Mouse (Mus musculus) neutrophil, adult 5-6 weeks (primary cell): Measurements from ENCODE around the gene Ttll5. TPM values are rescaled to one million over a fixed set of nuclear protein-coding genes. Genes with fewer than 3 reads are reported as not detected.

ENCODE experiments used
- ATAC-seq: fragments of 151-379, 151-347 bp; 2 replicates; pipeline ENCODE4 v1.8.0; 2017; ENCODE audit warnings: mild to moderate bottlenecking, moderate TSS enrichment; ENCODE audit not compliant: insufficient number of reproducible peaks, poor library complexity, low FRiP score, severe bottlenecking; ENCODE audit errors: extremely low read depth
- total RNA-seq: library from RNA; stranded (forward); fragments of 200-1000 nt; gene quantifications from 2 replicates; pipeline ENCODE4 v1.2.3, GENCODE M21; 2017

Gene Ttll5
- total RNA-seq, result 17.6 and 28.7 TPM in 2 replicates

GRCm38 (mm10) chr12:85824438-85825264 lies at the start of gene Ttll5, which contains the start of gene Erg28:
Gene Ttll5 (plus strand): TSS chr12:85824659.
Gene Erg28 (minus strand): TSS chr12:85824550.
- peak; percentile 92 for ATAC-seq

DNA sequence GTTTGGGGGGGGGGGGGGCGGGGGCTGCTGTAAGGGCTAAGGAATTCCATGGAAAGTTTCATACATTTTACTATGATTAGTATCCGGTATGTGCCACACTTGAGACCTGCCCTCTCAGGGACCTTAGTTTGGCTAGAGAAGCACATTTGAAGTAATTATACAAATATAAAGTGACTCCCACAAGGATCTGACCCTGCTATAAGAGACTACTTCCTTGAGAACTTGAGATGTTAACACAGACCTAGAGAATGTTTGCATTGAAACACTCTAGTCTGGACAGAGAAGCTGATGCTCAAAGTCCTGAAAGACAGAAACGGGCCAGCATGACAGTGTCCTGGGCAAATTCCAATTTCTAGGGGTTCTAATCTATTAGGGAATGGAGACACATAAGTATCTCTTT lies 45.5 kb upstream of the Ttll5 start:
- no peak for ATAC-seq

GRCm38 (mm10) chr12:85779707-85780106 lies 44.8 kb upstream of the Ttll5 start:
- no peak for ATAC-seq

- ATAC-seq, result no peak
Measured at GRCm38 (mm10) chr12:85781606-85782005, 42.9 kb upstream of the Ttll5 start.

GRCm38 (mm10) chr12:85784916-85785815 lies 39.3 kb upstream of the Ttll5 start:
- no peak for ATAC-seq

DNA sequence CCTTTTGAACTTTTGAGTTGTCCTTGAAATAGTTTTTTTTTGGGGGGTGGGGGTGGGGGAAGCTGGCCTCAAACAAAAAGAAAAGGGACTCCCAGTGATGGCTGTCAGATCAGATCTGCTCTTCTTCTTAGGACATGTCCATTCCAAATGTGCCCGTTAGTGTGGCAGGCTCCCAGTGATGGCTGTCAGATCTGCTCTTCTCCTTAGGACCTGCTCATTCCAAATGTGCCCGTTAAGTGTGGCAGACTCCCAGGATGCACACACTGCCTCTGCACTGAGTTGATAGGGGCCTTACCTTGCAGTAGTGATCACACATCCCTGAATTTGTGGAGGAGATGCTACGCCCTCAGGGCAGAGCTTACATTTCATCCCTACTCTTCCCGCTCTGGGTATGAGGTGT lies 32.3 kb upstream of the Ttll5 start:
- ATAC-seq, result no peak

DNA sequence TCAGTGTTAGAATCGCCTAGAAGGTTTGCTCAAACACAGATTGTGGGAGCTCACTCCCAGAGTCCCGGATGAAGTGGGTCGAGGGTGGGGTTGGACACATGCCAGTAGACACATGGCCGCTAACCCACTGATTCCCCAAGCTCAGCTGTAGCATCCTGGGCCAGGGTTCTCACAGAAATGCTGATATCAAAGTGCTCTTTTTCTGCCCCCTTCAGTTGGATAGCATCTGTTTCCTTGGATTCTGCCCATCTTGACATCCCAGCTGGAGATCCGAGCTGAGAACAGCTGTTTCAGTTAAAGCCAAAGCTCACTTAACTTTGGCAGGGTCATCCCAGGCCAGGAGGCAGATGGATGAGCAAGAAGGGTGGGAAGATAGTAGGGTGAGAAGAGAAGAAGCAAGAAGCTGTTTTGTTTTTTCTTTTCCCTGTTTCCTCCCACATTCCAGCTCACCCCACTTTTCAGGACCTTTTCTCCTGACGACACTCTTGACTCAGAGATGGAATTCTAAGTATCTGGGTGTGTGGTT lies 31.6 kb upstream of the Ttll5 start:
- ATAC-seq, result no peak

DNA sequence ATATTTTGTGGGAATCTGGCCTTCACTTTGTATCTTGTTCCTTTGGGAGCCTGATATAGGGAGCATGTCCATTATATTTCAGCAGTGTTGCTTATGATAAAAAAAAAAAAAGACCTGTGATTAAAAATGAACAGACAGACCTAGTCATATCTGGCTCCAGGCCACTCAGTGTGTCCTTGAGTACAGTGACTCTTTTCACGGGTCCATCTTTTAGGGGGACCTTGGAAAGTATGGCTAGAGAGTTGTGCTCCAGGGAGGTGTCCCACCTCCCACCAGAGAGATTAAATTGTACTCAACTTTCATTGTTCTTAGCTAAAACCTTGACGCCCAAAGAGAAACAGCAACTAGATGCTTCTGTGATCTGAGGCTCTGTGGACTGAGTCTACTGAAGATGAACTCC lies 30.4 kb upstream of the Ttll5 start:
- no peak for ATAC-seq

GRCm38 (mm10) chr12:85795551-85795950 lies 28.9 kb upstream of the Ttll5 start:
- ATAC-seq, result no peak

DNA sequence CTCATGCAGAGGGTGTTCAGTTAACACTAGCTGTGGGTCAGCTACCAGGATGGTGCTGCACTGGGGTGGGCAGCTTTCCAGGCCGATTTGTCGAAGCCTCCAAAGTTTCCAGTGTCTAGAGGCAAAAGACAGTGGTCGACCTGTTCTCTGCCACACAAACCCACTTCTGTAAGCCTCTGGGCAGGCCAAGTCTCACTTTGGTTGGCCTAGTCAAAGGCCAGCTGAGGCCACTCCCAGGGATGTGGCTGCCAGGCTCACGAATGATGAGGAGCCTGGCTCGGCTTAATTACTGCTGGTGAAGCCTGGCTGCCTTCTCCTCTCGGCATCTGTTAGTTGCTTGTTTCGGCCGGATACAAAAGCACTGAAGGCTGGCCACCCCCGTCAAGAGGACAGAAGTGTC lies 24.4 kb upstream of the Ttll5 start:
- no peak for ATAC-seq

- ATAC-seq, result no peak
Measured at GRCm38 (mm10) chr12:85809726-85810125, 14.7 kb upstream of the Ttll5 start.

- no peak for ATAC-seq
Measured at GRCm38 (mm10) chr12:85810959-85811358, 13.5 kb upstream of the Ttll5 start.

- ATAC-seq, result no peak
Measured at GRCm38 (mm10) chr12:85811676-85812075, 12.8 kb upstream of the Ttll5 start.

- ATAC-seq, result no peak
Measured at GRCm38 (mm10) chr12:85813599-85813998, 10.9 kb upstream of the Ttll5 start.

DNA sequence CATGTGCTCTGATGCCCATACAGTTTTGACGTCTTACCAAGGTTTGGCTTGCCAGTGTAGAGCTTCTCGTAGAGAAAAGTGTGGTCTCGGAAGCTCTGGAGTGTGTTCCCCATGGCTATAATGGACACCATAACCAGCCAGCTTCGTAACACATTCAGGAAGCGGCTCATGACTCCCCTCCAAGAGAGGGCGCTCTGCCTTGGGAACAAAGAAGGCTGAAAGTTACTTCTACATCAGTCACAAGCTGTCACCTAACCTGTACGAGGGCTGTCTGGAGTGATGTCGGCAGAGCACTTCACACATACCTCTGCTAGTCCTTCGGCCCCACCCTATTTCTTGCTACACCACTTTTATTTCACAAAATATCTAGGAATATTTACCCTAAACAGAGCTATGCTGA lies 2.4 kb upstream of the Ttll5 start:
- no peak for ATAC-seq

DNA sequence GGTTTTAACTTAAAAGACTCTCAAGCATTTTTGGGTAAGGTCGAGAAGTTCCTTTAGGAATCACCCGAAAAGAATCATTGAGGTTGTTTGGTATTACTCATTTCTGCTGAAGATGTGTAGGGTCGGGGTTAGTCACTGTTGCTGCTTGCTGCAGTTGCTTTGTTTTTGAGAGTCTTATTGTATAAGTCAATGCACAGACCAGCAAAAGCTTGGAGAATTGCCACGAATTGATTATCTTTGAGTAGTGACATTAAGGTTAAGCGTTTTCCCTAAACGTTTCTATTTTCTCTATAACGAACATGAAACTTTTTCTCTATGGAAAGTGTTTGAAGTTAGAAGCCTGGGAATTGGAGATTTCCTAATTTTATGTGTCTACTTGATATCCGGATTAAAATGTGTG lies 902 bp downstream of the Ttll5 start:
- no peak for ATAC-seq

- ATAC-seq, result no peak
Measured at GRCm38 (mm10) chr12:85825822-85826221, 1.4 kb downstream of the Ttll5 start.

DNA sequence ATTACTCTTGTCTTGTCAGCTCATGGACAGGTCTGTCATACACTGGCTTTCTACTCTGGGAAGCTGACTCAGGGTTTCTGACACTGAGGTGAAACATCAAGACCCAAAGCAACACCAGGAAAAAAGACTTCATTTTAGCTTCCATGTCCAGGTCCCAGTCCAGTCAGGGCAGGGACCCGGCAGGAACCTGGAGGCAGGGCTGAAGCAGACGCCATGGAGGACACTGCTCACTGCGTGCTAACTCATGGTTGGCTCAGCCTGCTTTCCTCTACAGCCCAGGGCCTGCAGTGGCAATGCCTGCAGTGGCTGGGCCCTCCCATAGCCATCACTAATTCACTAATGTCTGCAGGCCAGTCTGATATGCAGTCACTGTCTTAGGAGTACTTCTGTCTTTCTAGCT lies 4.4 kb downstream of the Ttll5 start:
- no peak for ATAC-seq

DNA sequence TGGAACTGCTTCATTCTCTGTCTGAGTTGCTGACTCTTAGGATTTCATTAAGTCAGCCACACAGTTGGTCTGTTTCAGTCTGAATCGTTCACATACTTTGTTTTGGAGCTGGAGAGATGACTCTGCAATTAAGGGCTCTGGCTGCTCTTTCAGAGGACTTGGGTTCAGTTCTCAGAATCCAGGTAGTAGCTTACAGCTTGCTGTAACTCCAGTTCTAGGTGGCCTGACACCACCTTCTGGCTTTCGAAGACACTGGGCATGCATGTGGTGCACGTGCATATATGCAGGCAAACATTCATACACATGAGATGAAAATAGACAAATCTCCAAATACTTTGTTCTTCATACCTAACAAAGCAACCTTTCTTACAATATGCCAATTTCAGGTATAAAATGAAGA lies 5.4 kb downstream of the Ttll5 start:
- ATAC-seq, result no peak

- no peak for ATAC-seq
Measured at GRCm38 (mm10) chr12:85830691-85831090, 6.2 kb downstream of the Ttll5 start.
